Mouse (Mus musculus): ENCODE measurements around the gene Sub1. TPM values are rescaled to one million over a fixed set of nuclear protein-coding genes. Genes with fewer than 3 reads are reported as not detected.

Sub1 gene
- total RNA-seq, 2 experiments from 2014 or later, result 117 to 151 TPM

DNA sequence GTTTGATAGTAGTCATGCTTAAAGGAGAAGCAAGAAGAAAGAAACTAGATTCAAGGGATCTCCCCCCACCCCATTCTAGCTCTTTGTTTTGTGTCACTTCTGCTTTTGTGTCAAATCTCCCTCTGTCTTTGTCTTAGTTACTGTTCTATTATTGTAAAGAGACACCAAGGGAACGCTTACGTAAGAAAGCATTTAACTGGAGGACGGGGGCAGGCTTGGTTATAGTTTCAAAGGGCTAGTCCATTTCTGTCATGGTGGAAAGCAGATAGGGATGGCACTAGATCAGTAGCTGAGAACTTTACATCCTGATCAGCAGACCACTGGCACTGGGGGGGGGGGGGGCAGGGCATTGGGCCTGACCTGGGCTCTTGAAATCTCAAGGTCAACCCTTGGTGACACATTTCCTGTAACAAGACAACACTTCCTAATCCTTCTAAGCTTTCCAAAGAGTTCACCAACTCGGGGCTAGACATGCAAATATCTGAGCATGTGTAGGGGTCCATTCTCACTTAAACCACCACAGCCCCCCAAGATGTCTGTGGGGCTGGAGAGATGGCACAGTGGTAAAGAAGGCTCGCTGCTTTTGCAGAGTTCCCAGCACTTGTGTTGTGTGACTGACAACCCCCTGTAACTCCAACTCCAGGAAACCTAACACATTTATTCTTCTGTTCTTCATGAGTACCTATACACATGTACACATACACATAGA lies 17.6 kb upstream of the Sub1 start:
- no peak for ATAC-seq (replicated peaks; ENCODE audit: low FRiP score, poor library complexity, severe bottlenecking)

DNA sequence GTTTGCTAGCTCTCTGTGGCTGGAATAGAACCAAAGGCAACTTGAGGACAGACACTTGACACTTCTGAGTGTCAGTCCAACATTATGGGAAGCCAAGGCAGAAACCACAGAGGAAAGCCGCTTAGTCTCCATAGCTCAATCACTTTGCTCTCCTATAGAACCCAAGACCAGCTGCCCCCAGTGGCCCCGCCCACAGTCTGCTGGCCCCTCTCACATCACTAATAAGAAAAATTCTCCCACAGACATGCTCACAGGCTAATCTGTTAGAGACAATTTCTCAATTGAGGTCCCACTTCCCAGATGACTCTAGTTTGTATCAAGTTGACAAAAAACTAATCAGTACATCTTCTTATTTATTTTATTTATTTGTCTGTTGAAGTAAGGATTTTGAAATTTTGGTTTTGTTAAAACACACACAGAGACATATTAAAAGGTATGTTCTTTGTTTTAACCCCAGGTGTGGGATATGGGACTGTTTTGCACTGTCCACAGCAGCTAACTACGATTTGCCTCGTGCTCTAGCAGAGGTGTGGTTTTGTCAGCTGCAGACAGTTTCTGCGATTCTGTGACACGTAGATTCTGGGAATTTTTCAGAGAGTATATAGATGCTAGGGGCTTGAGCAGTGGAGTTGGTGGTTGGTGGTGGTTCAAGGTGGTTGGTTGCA lies 16.9 kb upstream of the Sub1 start:
- no peak for ATAC-seq (replicated peaks; ENCODE audit: low FRiP score, poor library complexity, severe bottlenecking)

DNA sequence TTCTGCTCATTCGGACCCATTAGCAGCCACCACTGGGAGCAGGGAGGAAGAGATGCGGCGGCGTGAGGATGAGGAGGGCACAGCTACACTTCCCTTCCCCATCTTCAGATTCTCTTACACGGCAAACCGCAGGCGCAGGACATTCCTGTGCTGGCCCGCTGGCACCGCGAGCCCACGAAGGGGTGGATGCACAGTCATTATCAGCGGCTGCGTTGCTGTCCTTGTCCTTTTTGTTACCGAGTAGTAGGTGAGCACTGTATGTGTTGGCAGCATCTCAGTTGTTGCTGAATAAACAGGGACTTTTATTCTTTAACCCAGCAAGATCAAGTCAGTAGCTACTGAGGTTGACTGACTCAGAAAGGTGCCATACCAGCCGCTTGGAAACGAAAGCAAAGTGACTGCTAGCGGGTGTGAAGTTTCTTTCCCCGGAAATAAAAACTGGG lies 13.8 kb upstream of the Sub1 start:
- no peak for ATAC-seq (replicated peaks; ENCODE audit: low FRiP score, poor library complexity, severe bottlenecking)

DNA sequence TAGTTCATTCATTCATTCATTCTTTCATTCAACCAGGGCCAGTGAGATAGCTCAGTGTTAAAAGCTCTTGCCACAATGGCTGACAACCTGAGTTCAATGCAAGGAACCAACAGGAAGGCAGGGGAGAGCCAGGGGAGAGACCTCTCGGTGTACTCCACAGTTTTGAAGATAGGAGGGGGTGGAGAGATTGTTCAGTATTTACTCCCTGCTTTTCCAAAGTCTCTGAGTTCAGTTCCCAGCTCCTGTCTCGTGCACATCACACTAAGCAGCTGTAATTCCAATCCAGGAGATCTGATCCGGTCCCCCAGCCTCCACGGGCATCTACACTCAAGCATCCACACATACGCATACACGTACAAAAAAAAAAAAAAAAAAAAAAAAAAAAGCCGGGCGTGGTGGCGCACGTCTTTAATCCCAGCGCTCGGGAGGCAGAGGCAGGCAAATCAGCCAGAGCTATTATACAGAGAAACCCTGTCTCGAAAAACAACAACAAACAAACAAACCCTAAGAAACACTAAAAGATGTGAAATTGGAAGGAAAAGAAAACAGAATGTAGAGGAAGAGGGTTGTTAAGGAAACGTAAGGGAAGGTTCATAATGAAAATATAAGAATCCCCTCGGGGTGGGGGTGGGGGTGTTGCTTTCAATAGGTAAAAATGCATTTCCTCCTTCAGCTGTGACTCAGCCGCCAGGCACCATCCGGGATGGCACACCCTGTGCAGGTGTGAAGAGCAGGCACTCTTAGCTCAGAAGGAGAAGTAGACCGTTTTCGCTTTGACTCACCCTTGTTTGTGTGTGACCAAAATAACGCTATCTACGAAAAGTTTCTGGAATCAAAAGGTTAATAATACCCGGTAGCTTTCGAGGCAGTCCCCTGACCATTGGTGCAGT lies 13.2 kb upstream of the Sub1 start:
- no peak for ATAC-seq (replicated peaks; ENCODE audit: low FRiP score, poor library complexity, severe bottlenecking)

GRCm38 (mm10) chr15:12008894-12009293 lies 12.1 kb upstream of the Sub1 start:
- ATAC-seq (replicated peaks; ENCODE audit: low FRiP score, poor library complexity, severe bottlenecking), result no peak

DNA sequence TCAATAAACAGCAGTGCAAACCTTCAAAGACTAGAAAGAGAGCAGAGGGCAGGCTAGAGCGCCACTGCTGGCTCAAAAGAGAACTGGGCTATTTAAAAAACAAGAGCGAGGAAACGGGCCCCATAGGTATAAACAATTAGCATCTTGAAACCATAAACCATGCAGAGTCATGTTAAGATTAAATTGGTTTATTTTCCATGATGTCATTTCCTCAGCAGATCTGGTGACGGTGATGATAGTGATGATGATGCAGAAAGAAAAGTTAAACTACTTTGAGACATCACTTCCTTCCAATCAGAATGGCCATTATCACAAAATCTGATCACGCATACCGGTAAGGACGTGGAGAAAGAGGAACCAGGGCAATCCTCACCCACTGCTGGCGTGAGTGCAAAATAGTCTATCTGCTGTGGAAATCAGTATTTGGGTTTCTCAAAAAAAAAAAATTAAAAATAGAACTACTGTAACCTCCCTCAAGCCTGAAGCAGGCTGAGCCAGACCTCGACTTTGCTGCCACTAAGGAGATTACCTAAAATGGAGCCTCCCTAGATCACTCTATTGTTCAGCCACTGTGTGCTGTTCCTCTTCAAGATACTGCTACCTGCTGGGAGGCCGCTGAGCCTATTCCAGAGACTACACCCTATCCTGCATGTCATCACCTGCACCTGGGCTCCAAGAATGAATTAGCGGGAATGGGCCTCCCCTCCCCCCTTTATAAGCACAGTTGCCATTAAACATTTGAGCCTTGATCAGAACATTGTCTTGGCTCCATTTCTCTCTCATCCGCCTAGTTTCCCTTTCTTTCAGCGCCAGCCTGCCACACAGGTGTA lies 11.4 kb upstream of the Sub1 start:
- ATAC-seq (replicated peaks; ENCODE audit: low FRiP score, poor library complexity, severe bottlenecking), result no peak

- no peak for ATAC-seq (replicated peaks; ENCODE audit: low FRiP score, poor library complexity, severe bottlenecking)
Measured at GRCm38 (mm10) chr15:12007421-12007820, 10.6 kb upstream of the Sub1 start.

DNA sequence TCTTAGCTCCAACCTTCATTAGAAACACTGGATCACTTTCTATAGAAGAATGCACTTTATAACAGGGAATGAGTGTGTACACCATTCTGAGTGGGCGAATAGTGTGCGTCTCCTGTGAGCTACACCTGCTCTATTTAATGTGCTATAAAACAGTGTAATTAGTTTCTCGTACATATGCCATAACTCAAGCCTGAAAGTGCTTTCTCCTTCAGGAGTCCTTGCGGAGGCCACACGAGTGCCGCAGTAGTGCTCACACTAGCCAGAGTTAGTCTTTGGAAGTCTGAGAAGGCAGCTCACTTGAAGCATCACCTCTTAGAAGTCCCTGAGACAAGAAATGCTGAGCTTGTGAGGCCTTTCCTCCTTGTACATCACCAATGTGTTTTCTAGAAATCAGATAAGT lies 9.4 kb upstream of the Sub1 start:
- no peak for ATAC-seq (replicated peaks; ENCODE audit: low FRiP score, poor library complexity, severe bottlenecking)

DNA sequence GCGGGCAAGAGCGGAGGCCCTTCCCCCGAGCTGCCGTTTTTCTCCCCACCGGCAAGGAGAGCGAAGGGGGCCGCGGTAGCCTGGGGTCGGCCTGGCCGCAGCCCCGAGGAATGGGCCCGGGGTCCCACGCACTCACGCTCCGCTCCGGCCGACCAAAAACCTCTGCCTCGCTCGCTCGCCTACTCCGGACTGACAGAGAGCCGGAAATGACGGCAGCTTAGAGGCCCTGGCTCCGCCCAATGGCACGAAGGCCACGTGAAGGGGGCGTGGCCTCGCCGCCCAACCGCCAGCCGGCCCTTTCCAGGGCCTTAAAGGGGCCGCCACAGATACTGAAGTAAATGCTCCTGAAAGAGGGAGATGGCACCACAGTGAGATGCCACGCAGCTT lies 975 bp downstream of the Sub1 start:
- ATAC-seq (replicated peaks; ENCODE audit: low FRiP score, poor library complexity, severe bottlenecking), result peak; percentile 100

- ATAC-seq (replicated peaks; ENCODE audit: low FRiP score, poor library complexity, severe bottlenecking), result peak; percentile 55
Measured at GRCm38 (mm10) chr15:11994921-11995814, 1.6 kb downstream of the Sub1 start.

GRCm38 (mm10) chr15:11994006-11994405 lies 2.8 kb downstream of the Sub1 start:
- no peak for ATAC-seq (replicated peaks; ENCODE audit: low FRiP score, poor library complexity, severe bottlenecking)

DNA sequence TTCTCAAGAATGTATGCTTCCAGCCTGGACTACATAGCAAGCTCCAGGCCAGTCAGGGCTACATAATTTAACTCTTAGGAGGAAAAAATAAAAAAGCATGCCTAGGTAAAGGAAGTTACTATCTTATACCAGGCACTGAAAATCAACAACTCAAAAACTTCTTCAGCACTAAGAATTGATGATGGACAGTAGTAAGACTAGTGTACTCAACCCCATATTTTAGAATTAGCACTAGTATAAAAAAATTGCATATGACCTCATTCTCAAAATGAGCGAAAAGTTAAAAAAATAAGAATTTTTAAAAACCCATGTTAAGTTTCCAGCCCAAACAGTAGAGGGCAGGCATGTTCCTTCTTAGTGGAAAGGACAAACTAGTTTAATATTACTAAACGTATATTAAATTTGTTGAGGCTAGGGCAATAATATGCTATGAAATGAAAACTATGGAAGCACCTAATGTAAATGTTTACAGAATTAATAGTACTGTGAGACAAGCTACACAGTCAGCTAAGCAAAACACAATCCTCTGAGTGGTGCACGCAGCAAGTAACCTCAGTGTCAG lies 5.2 kb downstream of the Sub1 start:
- no peak for ATAC-seq (replicated peaks; ENCODE audit: low FRiP score, poor library complexity, severe bottlenecking)

GRCm38 (mm10) chr15:11988580-11988979 lies 8.2 kb downstream of the Sub1 start:
- no peak for ATAC-seq (replicated peaks; ENCODE audit: low FRiP score, poor library complexity, severe bottlenecking)

- no peak for ATAC-seq (replicated peaks; ENCODE audit: low FRiP score, poor library complexity, severe bottlenecking)
Measured at GRCm38 (mm10) chr15:11987892-11988291, 8.9 kb downstream of the Sub1 start.

- no peak for ATAC-seq (replicated peaks; ENCODE audit: low FRiP score, poor library complexity, severe bottlenecking)
Measured at GRCm38 (mm10) chr15:11981985-11982384, 14.8 kb downstream of the Sub1 start.

DNA sequence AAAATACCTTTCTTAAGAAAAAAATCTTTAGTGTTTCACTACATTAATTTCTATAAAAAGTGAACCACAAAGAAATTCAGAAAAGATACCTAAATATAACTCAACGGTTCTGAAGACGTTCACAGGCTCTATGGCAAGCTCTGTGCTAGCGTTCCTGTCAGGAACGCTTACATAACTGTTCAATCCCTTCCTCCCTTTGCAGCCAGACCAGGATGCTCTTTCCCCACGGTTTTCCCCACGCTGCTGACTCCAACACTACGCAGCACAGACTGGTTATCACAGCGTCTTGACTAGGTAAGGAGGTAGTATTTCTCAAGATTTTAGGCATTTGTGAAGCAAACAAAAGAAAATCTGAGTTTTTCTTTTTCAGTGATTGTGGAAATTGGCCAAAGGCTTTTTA lies 15.3 kb downstream of the Sub1 start:
- ATAC-seq (replicated peaks; ENCODE audit: low FRiP score, poor library complexity, severe bottlenecking), result no peak

DNA sequence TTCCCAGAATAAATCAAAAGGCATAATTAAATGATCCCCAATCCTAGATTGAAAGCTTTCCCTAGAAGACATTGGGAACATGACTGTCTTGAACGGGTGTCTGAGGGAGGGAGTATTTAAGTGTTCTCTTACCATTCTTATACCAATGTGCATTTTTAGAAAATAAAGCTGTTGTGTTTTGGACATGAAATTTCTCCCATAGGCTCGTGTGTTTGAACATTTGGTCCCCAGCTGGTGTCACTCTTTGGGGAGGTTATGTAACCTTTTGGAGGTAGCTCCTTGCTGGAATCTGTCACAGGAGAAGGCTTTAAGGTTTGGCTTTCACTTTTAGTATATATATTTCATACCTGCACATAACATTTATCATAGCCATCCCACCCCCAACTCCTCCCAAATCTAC lies 18.6 kb downstream of the Sub1 start:
- no peak for ATAC-seq (replicated peaks; ENCODE audit: low FRiP score, poor library complexity, severe bottlenecking)

DNA sequence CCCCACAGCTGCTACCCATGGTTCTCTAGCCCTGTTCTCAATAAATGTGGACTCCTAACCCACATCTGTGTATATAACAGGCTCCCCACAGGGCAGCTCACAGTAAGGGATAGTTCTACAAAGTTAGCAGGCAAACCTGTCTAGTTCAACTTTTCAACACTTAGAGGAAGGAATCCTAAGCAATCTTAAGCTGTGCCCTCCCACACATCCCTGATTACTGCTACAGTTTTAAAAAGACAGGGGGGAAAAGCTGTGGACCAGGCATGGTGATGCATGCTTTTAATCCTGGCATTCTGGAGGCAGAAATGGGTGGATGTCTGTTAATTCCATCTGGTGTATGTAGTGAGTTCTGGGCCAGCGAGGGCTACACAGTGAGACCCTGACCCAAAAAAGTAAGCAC lies 19.7 kb downstream of the Sub1 start:
- no peak for ATAC-seq (replicated peaks; ENCODE audit: low FRiP score, poor library complexity, severe bottlenecking)

DNA sequence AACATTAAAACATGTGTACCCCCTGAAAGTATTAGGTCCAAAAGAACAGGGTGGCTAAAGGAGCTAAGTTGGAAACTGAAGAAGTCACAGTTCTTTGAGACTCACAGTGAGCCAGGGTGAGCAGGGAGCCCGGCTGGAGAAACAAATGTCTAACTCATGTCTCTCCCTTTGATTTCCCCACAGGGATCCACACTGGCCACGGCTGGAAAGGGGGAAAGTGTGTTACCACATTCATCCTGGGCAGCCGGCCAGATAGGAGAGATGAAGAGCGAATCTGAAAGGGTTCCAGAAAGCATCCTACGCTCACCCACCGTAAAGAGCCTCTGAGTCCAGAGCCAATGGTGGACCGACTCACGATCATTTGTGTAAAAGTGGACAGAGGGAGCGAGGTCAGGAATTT lies 20.9 kb downstream of the Sub1 start:
- ATAC-seq (replicated peaks; ENCODE audit: low FRiP score, poor library complexity, severe bottlenecking), result no peak

Measured in erythroblast, adult 5-6 weeks (primary cell).